Comparison of ENCODE assay signal across 17 mouse cellular contexts in the genomic region with DNA sequence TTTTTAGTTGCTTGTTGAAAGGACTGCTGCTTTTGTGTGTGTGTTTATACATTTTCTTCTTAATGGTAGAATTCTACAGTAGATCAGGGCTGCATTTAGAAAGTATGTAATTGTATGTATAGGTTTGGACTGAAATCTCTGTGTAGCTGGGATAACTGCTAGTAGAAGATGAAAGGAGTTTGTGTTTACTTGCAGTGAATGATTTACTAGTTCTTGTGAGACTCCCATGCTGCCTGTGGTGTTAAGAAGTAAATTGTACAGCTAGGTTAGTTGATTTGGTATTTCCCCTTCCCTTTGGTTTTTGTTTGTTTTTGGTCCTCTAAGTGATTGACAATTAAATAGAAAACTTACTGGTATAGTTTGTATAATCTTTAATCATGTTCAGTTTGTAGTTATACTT. TPM values are rescaled to one million over a fixed set of nuclear protein-coding genes. Genes with fewer than 3 reads are reported as not detected.
DNase-seq lines count a peak whose midpoint lies in the region; ATAC-seq and TF ChIP-seq lines count a peak whose summit lies in the region.
"Had no signal": no experiment of that assay in that cellular context is flagged by ENCODE, and none has a peak within 500 bp of the region (broad histone marks: within the 10 kb centered on the region; RNA-seq: fewer than 3 reads in every experiment).

No protein-coding gene starts in this region.

- no peak for TF ChIP-seq EP300 in MEL (IDR thresholded peaks at IDR 0.05; ENCODE audit: low read depth in 1 of 2, low read length in 2 of 2)

- no peaks in the 10 kb centered on the region for H3K9me3 ChIP-seq in heart, embryonic 11.5 days (replicated peaks; ENCODE audit: control insufficient read depth, low read length)
- no peaks in the 10 kb centered on the region for H3K9me3 ChIP-seq in MEL (replicated peaks; ENCODE audit: insufficient read depth, low read length)
- no peaks in the 10 kb centered on the region for H3K9me3 ChIP-seq in liver, embryonic 15.5 days (replicated peaks)
- no peaks in the 10 kb centered on the region for H3K9me3 ChIP-seq in forebrain, embryonic 15.5 days
- H3K9me3 ChIP-seq: hindbrain, embryonic 15.5 days; midbrain, embryonic 13.5 days had no signal

- H3K79me2 ChIP-seq in MEL (ENCODE audit: control insufficient read depth, insufficient read depth, low read length, poor library complexity): peaks cover 46% of the 10 kb centered on the region

- DNase-seq in heart, adult 9 months (ENCODE audit: low spot score in 2 of 2): no peak
- peak; percentile 61 for DNase-seq in kidney, adult 9 months
- DNase-seq in kidney, postnatal 4 days: no peak
- DNase-seq in MEL (ENCODE audit: low read depth, low spot score): peak; percentile 35
- DNase-seq in cerebellum, postnatal 10 days: no peak
- DNase-seq: cerebellum, adult 11 months; gastrocnemius, postnatal 36 days; lung, adult 18-20 months; lung, postnatal 36 days; right cerebral cortex, adult 18-20 months; spleen, adult 18-20 months; thymus, postnatal 4 days had no signal

- H3K4me1 ChIP-seq in heart, embryonic 11.5 days (ENCODE audit: control insufficient read depth, insufficient read depth, low read length): peaks cover 32% of the 10 kb centered on the region
- peaks cover 14 to 44% of the 10 kb centered on the region in 2 experiments for H3K4me1 ChIP-seq in MEL (ENCODE audit: control insufficient read depth in 1 of 2, insufficient read depth in 2 of 2, low read length in 2 of 2)
- H3K4me1 ChIP-seq in liver, embryonic 15.5 days (replicated peaks): peaks cover 74% of the 10 kb centered on the region
- peaks cover 9% of the 10 kb centered on the region for H3K4me1 ChIP-seq in forebrain, embryonic 15.5 days

- no peaks in the 10 kb centered on the region for H3K36me3 ChIP-seq in heart, embryonic 11.5 days (ENCODE audit: control insufficient read depth, insufficient read depth, low read length)
- peaks cover 0 to 51% of the 10 kb centered on the region in 2 experiments; a peak in 2 of 4 replicates for H3K36me3 ChIP-seq in MEL (ENCODE audit: control insufficient read depth in 1 of 2, insufficient read depth in 2 of 2, low read length in 2 of 2)
- H3K36me3 ChIP-seq in liver, embryonic 15.5 days (replicated peaks): peaks cover 4% of the 10 kb centered on the region
- H3K36me3 ChIP-seq in forebrain, embryonic 15.5 days: no peaks in the 10 kb centered on the region
- H3K36me3 ChIP-seq: hindbrain, embryonic 15.5 days; midbrain, embryonic 13.5 days had no signal

- peak overlapping the region; percentile 54 for H3K4me2 ChIP-seq in heart, embryonic 11.5 days
- peak overlapping the region; percentile 60 for H3K4me2 ChIP-seq in liver, embryonic 15.5 days
- H3K4me2 ChIP-seq in forebrain, embryonic 15.5 days (replicated peaks): no peak overlapping the region
- H3K4me2 ChIP-seq: hindbrain, embryonic 15.5 days; midbrain, embryonic 13.5 days had no signal

- no peak for TF ChIP-seq POLR2A in MEL (IDR thresholded peaks at IDR 0.05; ENCODE audit: control insufficient read depth in 1 of 2, insufficient read depth in 1 of 2, low read depth in 1 of 2, low read length in 2 of 2, poor library complexity in 1 of 2)

- 0 out of 2 replicates have a peak overlapping the region, but pooled peaks have one; percentile 47 for H3K27ac ChIP-seq in heart, embryonic 11.5 days (ENCODE audit: low read depth, low read length)
- no peak overlapping the region for H3K27ac ChIP-seq in MEL (ENCODE audit: control insufficient read depth, low read depth, low read length)
- peak overlapping the region; percentile 94 for H3K27ac ChIP-seq in liver, embryonic 15.5 days (replicated peaks)
- H3K27ac ChIP-seq in forebrain, embryonic 15.5 days (replicated peaks): no peak overlapping the region
- H3K27ac ChIP-seq: hindbrain, embryonic 15.5 days; midbrain, embryonic 13.5 days had no signal

- TF ChIP-seq CTCF in MEL (IDR thresholded peaks at IDR 0.05 in 2 of 3, conservative IDR thresholded peaks at IDR 0.05 in 1 of 3; ENCODE audit: control insufficient read depth in 1 of 3, insufficient read depth in 1 of 3, low read depth in 2 of 3, low read length in 3 of 3, poor library complexity in 1 of 3, severe bottlenecking in 1 of 3): no peak

- H3K27me3 ChIP-seq in heart, embryonic 11.5 days (ENCODE audit: control insufficient read depth, insufficient read depth, low read length): no peaks in the 10 kb centered on the region
- no peaks in the 10 kb centered on the region for H3K27me3 ChIP-seq in MEL (ENCODE audit: control insufficient read depth in 1 of 2, insufficient read depth in 2 of 2, low read length in 2 of 2)
- no peaks in the 10 kb centered on the region for H3K27me3 ChIP-seq in liver, embryonic 15.5 days
- H3K27me3 ChIP-seq in forebrain, embryonic 15.5 days: no peaks in the 10 kb centered on the region
- H3K27me3 ChIP-seq: hindbrain, embryonic 15.5 days; midbrain, embryonic 13.5 days had no signal

- no peak for TF ChIP-seq RAD21 in MEL (IDR thresholded peaks at IDR 0.05; ENCODE audit: low read depth, low read length)

- H3K4me3 ChIP-seq in heart, embryonic 11.5 days (ENCODE audit: low read depth, low read length): no peak overlapping the region
- H3K4me3 ChIP-seq in MEL (ENCODE audit: control insufficient read depth in 1 of 2, insufficient read depth in 1 of 2, low read depth in 2 of 2, low read length in 2 of 2): peak overlapping the region in 1 of 2 experiments; percentile 13; a peak in 1 of 4 replicates
- peak overlapping the region; percentile 16; the same call in 1 of the 2 replicates for H3K4me3 ChIP-seq in liver, embryonic 15.5 days (replicated peaks)
- H3K4me3 ChIP-seq in forebrain, embryonic 15.5 days: no peak overlapping the region
- H3K4me3 ChIP-seq: hindbrain, embryonic 15.5 days; midbrain, embryonic 13.5 days had no signal

- ATAC-seq in heart, embryonic 11.5 days (replicated peaks; ENCODE audit: insufficient number of reproducible peaks, low FRiP score, low TSS enrichment): no peak
- ATAC-seq in liver, embryonic 15.5 days (ENCODE audit: insufficient read depth): no peak
- no peak for ATAC-seq in forebrain, embryonic 15.5 days (replicated peaks)
- ATAC-seq: midbrain, embryonic 13.5 days had no signal

- no peak overlapping the region for H3K9ac ChIP-seq in heart, embryonic 11.5 days (ENCODE audit: low read depth, low read length)
- peak overlapping the region; percentile 25 for H3K9ac ChIP-seq in MEL (ENCODE audit: control insufficient read depth, low read depth, low read length, poor library complexity, severe bottlenecking)
- peak overlapping the region; percentile 40; the same call in 1 of the 2 replicates for H3K9ac ChIP-seq in liver, embryonic 15.5 days
- H3K9ac ChIP-seq in forebrain, embryonic 15.5 days (replicated peaks): no peak overlapping the region
- H3K9ac ChIP-seq: hindbrain, embryonic 15.5 days; midbrain, embryonic 13.5 days had no signal

TF ChIP-seq in MEL, 35 proteins besides CTCF, POLR2A, EP300 and RAD21:
- TF ChIP-seq E2F4 (IDR thresholded peaks at IDR 0.05; ENCODE audit: borderline replicate concordance, low read depth, low read length) (no peak), CHD1 (IDR thresholded peaks at IDR 0.05; ENCODE audit: low read depth, low read length) (no peak)

RNA-seq across cellular contexts. Expression of gene Picalm, which starts 15.4 kb away (rescaled TPM):
- polyA plus RNA-seq in heart, embryonic 11.5 days (2014; fragmentation: Nextera tagmentation; extraction: Ambion mirVana): 36.1 and 43.7 TPM in 2 replicates
- total RNA-seq in MEL (2012; rRNA removed): 53.4 and 57.6 TPM in 2 replicates
- polyA plus RNA-seq in MEL (2012; ENCODE audit: insufficient read depth in 1 of 2, insufficient read length in 2 of 2, low read depth in 1 of 2, low replicate concordance in 2 of 2, missing spikeins in 1 of 2): 10 to 100 TPM; 74.9 to 78.9 TPM
- 44.8 and 45.1 TPM in 2 replicates for polyA plus RNA-seq in liver, embryonic 15.5 days (2015; fragmentation: Nextera tagmentation; extraction: Ambion mirVana)
- 42.3 and 45.7 TPM in 2 replicates for polyA plus RNA-seq in forebrain, embryonic 15.5 days (2015; fragmentation: Nextera tagmentation; extraction: Ambion mirVana)

Comparison
In these comparisons a context has a peak if more than half of its experiments do, and no peak if none do; other contexts are left out.
1. DNase-seq: peak in kidney, adult 9 months (single experiment) and MEL (single experiment); none in heart, adult 9 months (0 of 2), kidney, postnatal 4 days (0 of 2) and cerebellum, postnatal 10 days (0 of 2).
2. H3K27ac ChIP-seq: peak in heart, embryonic 11.5 days (single experiment) and liver, embryonic 15.5 days (single experiment); none in MEL (single experiment) and forebrain, embryonic 15.5 days (single experiment).
3. H3K9ac ChIP-seq: peak in MEL (single experiment) and liver, embryonic 15.5 days (single experiment); none in heart, embryonic 11.5 days (single experiment) and forebrain, embryonic 15.5 days (single experiment).